Mouse (Mus musculus): ENCODE measurements around the gene Ubl5. TPM values are rescaled to one million over a fixed set of nuclear protein-coding genes. Genes with fewer than 3 reads are reported as not detected.

Ubl5 gene
- total RNA-seq, 4 experiments from 2014 or later: 273 to 388 (median 339) TPM

Other genes with a start within 250 kb of the Ubl5 start
- gene Zfp26, start 182.7 kb upstream of the Ubl5 start, total RNA-seq (2022): 10 to 100 TPM; 17.2 to 31.3 (median 25.7) TPM
- gene Zfp426, start 150.1 kb upstream of the Ubl5 start, total RNA-seq (2022): 10 to 100 TPM; 29.4 to 33.4 (median 32.1) TPM
- 10 to 100 TPM; 35.1 to 60.2 (median 47.2) TPM for gene Zfp266, start 121.5 kb upstream of the Ubl5 start, total RNA-seq (2022)
- 10 to 100 TPM in 2 of 4 experiments, 1 to 10 TPM in 2; 5.6 to 11.6 (median 9.6) TPM for gene Zfp846, start 61.6 kb upstream of the Ubl5 start, total RNA-seq (2022)
- gene Fbxl12, start 1.9 kb downstream of the Ubl5 start, total RNA-seq (2022): 10 to 100 TPM; 18.1 to 39.2 (median 25.6) TPM
- 10 to 100 TPM; 29.0 to 30.9 (median 30.3) TPM for gene Pin1, start 9.2 kb downstream of the Ubl5 start, total RNA-seq (2022)
- 1 to 10 TPM in 1 of 4 experiments, under 1 TPM in 3; 0.42 to 1.1 (median 0.71) TPM for gene Olfm2, start 103.5 kb downstream of the Ubl5 start, total RNA-seq (2022)
- gene Col5a3, start 172.2 kb downstream of the Ubl5 start, total RNA-seq (2022): 100 to 1,000 TPM in 3 of 4 experiments, 10 to 100 TPM in 1; 65.3 to 291 (median 201) TPM
- gene Rdh8, start 175.6 kb downstream of the Ubl5 start, total RNA-seq (2022): not detected
- gene A230050P20Rik, start 225.8 kb downstream of the Ubl5 start, total RNA-seq (2022): 10 to 100 TPM; 17.8 to 48.3 (median 32.4) TPM
- 1 to 10 TPM; 2.7 to 4.8 (median 3.2) TPM for gene Angptl6, start 236.8 kb downstream of the Ubl5 start, total RNA-seq (2022)
- gene Ppan, start 245.3 kb downstream of the Ubl5 start, total RNA-seq (2022): 10 to 100 TPM; 27.8 to 43.1 (median 35.8) TPM

Data from adrenal gland, adult 8-10 months (tissue).